Mouse (Mus musculus): ENCODE data around the gene Cab39l. TPM values are rescaled to one million over a fixed set of nuclear protein-coding genes. Genes with fewer than 3 reads are reported as not detected.

The Cab39l gene
- polyA plus RNA-seq, 1 experiment from 2014 or later, result 22.7 TPM

- peaks cover 11% of the 10 kb centered on the region for H3K4me1 ChIP-seq
- H3K9me3 ChIP-seq, result no peaks in the 10 kb centered on the region
- H3K4me2 ChIP-seq (replicated peaks), result peak overlapping the region; percentile 63
- no peak overlapping the region for H3K27ac ChIP-seq (replicated peaks)
- no peak for ATAC-seq (replicated peaks)
- no peaks in the 10 kb centered on the region for H3K27me3 ChIP-seq
- peak overlapping the region; percentile 95 for H3K9ac ChIP-seq (replicated peaks)
- WGBS, result 8% methylated on average over 6 of the region's 6 CpGs
- H3K36me3 ChIP-seq, result no peaks in the 10 kb centered on the region
- H3K4me3 ChIP-seq, result peak overlapping the region; percentile 98
Measured at GRCm38 (mm10) chr14:59441472-59441805, 667 bp downstream of the Cab39l start.

GRCm38 (mm10) chr14:59445421-59445820 is 4.6 kb downstream of the Cab39l start:
- H3K27me3 ChIP-seq, result no peaks in the 10 kb centered on the region
- no peak overlapping the region for H3K4me3 ChIP-seq
- no peak overlapping the region for H3K4me2 ChIP-seq (replicated peaks)
- 74% methylated on average over 1 of the region's 1 CpGs for WGBS
- no peak for ATAC-seq (replicated peaks)
- no peak overlapping the region for H3K9ac ChIP-seq (replicated peaks)
- H3K9me3 ChIP-seq, result no peaks in the 10 kb centered on the region; the same call in 1 of the 2 replicates
- no peaks in the 10 kb centered on the region for H3K36me3 ChIP-seq
- H3K4me1 ChIP-seq, result no peaks in the 10 kb centered on the region
- H3K27ac ChIP-seq (replicated peaks), result no peak overlapping the region

GRCm38 (mm10) chr14:59447981-59448380 is 7.2 kb downstream of the Cab39l start:
- Histone ChIP-seq H3K36me3 (no peaks in the 10 kb centered on the region), H3K9me3 (no peaks in the 10 kb centered on the region; the same call in 1 of the 2 replicates), H3K4me1 (no peaks in the 10 kb centered on the region), H3K9ac (replicated peaks) (no peak overlapping the region), H3K4me2 (replicated peaks) (no peak overlapping the region), H3K4me3 (no peak overlapping the region), H3K27me3 (no peaks in the 10 kb centered on the region), H3K27ac (replicated peaks) (no peak overlapping the region)
- no peak for ATAC-seq (replicated peaks)

GRCm38 (mm10) chr14:59466503-59466902 is 25.7 kb downstream of the Cab39l start:
- no peaks in the 10 kb centered on the region for H3K4me1 ChIP-seq
- WGBS, result 96% methylated on average over 2 of the region's 2 CpGs

GRCm38 (mm10) chr14:59467798-59468197 is 27.0 kb downstream of the Cab39l start:
- Histone ChIP-seq H3K9me3 (no peaks in the 10 kb centered on the region), H3K27me3 (no peaks in the 10 kb centered on the region), H3K4me2 (replicated peaks) (no peak overlapping the region), H3K4me1 (no peaks in the 10 kb centered on the region), H3K36me3 (no peaks in the 10 kb centered on the region), H3K9ac (replicated peaks) (no peak overlapping the region), H3K4me3 (no peak overlapping the region), H3K27ac (replicated peaks) (no peak overlapping the region)
- no peak for ATAC-seq (replicated peaks)
- 67% methylated on average over 1 of the region's 1 CpGs for WGBS

More at GRCm38 (mm10) chr14:59466503-59466902, 25.7 kb downstream of the Cab39l start:
- Histone ChIP-seq H3K9me3 (no peaks in the 10 kb centered on the region), H3K27me3 (no peaks in the 10 kb centered on the region), H3K4me2 (replicated peaks) (no peak overlapping the region), H3K4me3 (no peak overlapping the region), H3K36me3 (peaks cover 2% of the 10 kb centered on the region; the same call in 1 of the 2 replicates), H3K27ac (replicated peaks) (no peak overlapping the region), H3K9ac (replicated peaks) (no peak overlapping the region)
- no peak for ATAC-seq (replicated peaks)

GRCm38 (mm10) chr14:59470781-59471180 is 30.0 kb downstream of the Cab39l start:
- H3K4me1 ChIP-seq, result no peaks in the 10 kb centered on the region
- ATAC-seq (replicated peaks), result no peak
- no peak overlapping the region for H3K4me3 ChIP-seq
- H3K36me3 ChIP-seq, result no peaks in the 10 kb centered on the region
- H3K9ac ChIP-seq (replicated peaks), result no peak overlapping the region
- no peak overlapping the region for H3K27ac ChIP-seq (replicated peaks)
- H3K9me3 ChIP-seq, result no peaks in the 10 kb centered on the region
- no peaks in the 10 kb centered on the region for H3K27me3 ChIP-seq
- H3K4me2 ChIP-seq (replicated peaks), result no peak overlapping the region
- WGBS, result 78% methylated on average over 1 of the region's 1 CpGs

GRCm38 (mm10) chr14:59478699-59479098 is 37.9 kb downstream of the Cab39l start:
- Histone ChIP-seq H3K27ac (replicated peaks) (no peak overlapping the region), H3K4me3 (no peak overlapping the region), H3K4me2 (replicated peaks) (no peak overlapping the region), H3K9me3 (no peaks in the 10 kb centered on the region), H3K36me3 (no peaks in the 10 kb centered on the region), H3K9ac (replicated peaks) (no peak overlapping the region), H3K4me1 (no peaks in the 10 kb centered on the region), H3K27me3 (no peaks in the 10 kb centered on the region)
- 70% methylated on average over 6 of the region's 6 CpGs for WGBS
- no peak for ATAC-seq (replicated peaks)

- Histone ChIP-seq H3K9ac (replicated peaks) (no peak overlapping the region), H3K9me3 (no peaks in the 10 kb centered on the region), H3K36me3 (no peaks in the 10 kb centered on the region), H3K27ac (replicated peaks) (no peak overlapping the region), H3K4me1 (no peaks in the 10 kb centered on the region), H3K27me3 (no peaks in the 10 kb centered on the region), H3K4me3 (no peak overlapping the region), H3K4me2 (replicated peaks) (no peak overlapping the region)
- WGBS, result 95% methylated on average over 4 of the region's 4 CpGs
- no peak for ATAC-seq (replicated peaks)
Measured at GRCm38 (mm10) chr14:59485247-59485810, 44.6 kb downstream of the Cab39l start.

GRCm38 (mm10) chr14:59492376-59492775 is 51.6 kb downstream of the Cab39l start:
- Histone ChIP-seq H3K4me1 (no peaks in the 10 kb centered on the region), H3K36me3 (no peaks in the 10 kb centered on the region), H3K27ac (replicated peaks) (no peak overlapping the region), H3K4me3 (no peak overlapping the region), H3K9me3 (no peaks in the 10 kb centered on the region), H3K4me2 (replicated peaks) (no peak overlapping the region), H3K27me3 (no peaks in the 10 kb centered on the region), H3K9ac (replicated peaks) (no peak overlapping the region)
- WGBS, result 89% methylated on average over 4 of the region's 4 CpGs
- ATAC-seq (replicated peaks), result no peak

GRCm38 (mm10) chr14:59497928-59498327 is 57.2 kb downstream of the Cab39l start:
- H3K4me3 ChIP-seq, result no peak overlapping the region
- no peak overlapping the region for H3K27ac ChIP-seq (replicated peaks)
- ATAC-seq (replicated peaks), result no peak
- H3K36me3 ChIP-seq, result no peaks in the 10 kb centered on the region; the same call in 1 of the 2 replicates
- no peaks in the 10 kb centered on the region for H3K4me1 ChIP-seq
- WGBS, result 93% methylated on average over 5 of the region's 5 CpGs
- H3K9me3 ChIP-seq, result no peaks in the 10 kb centered on the region
- no peak overlapping the region for H3K4me2 ChIP-seq (replicated peaks)
- H3K9ac ChIP-seq (replicated peaks), result no peak overlapping the region
- no peaks in the 10 kb centered on the region for H3K27me3 ChIP-seq

GRCm38 (mm10) chr14:59504831-59505230 is 64.1 kb downstream of the Cab39l start:
- no peak overlapping the region for H3K27ac ChIP-seq (replicated peaks)
- H3K4me1 ChIP-seq, result no peaks in the 10 kb centered on the region
- H3K27me3 ChIP-seq, result no peaks in the 10 kb centered on the region
- H3K36me3 ChIP-seq, result no peaks in the 10 kb centered on the region
- no peak overlapping the region for H3K4me2 ChIP-seq (replicated peaks)
- no peak for ATAC-seq (replicated peaks)
- WGBS, result 94% methylated on average over 8 of the region's 8 CpGs
- no peaks in the 10 kb centered on the region for H3K9me3 ChIP-seq
- no peak overlapping the region for H3K4me3 ChIP-seq
- H3K9ac ChIP-seq (replicated peaks), result no peak overlapping the region

- WGBS, result 90% methylated on average over 4 of the region's 4 CpGs
- H3K9ac ChIP-seq (replicated peaks), result no peak overlapping the region
Measured at GRCm38 (mm10) chr14:59506139-59506538, 65.4 kb downstream of the Cab39l start.

GRCm38 (mm10) chr14:59513922-59514444 is 73.2 kb downstream of the Cab39l start:
- Histone ChIP-seq H3K36me3 (no peaks in the 10 kb centered on the region), H3K9ac (replicated peaks) (no peak overlapping the region), H3K4me2 (replicated peaks) (no peak overlapping the region), H3K27ac (replicated peaks) (no peak overlapping the region), H3K9me3 (no peaks in the 10 kb centered on the region), H3K27me3 (no peaks in the 10 kb centered on the region), H3K4me3 (no peak overlapping the region), H3K4me1 (no peaks in the 10 kb centered on the region)
- 91% methylated on average over 6 of the region's 6 CpGs for WGBS
- no peak for ATAC-seq (replicated peaks)

More at GRCm38 (mm10) chr14:59506139-59506538, 65.4 kb downstream of the Cab39l start:
- Histone ChIP-seq H3K36me3 (no peaks in the 10 kb centered on the region), H3K27me3 (no peaks in the 10 kb centered on the region), H3K4me2 (replicated peaks) (no peak overlapping the region), H3K27ac (replicated peaks) (no peak overlapping the region), H3K9me3 (no peaks in the 10 kb centered on the region), H3K4me1 (no peaks in the 10 kb centered on the region), H3K4me3 (no peak overlapping the region)
- no peak for ATAC-seq (replicated peaks)
